Mouse (Mus musculus) kidney, embryonic 16.5 days (tissue): ENCODE data around the gene Vat1l. TPM values are rescaled to one million over a fixed set of nuclear protein-coding genes. Genes with fewer than 3 reads are reported as not detected.

Experiments
- ATAC-seq: fragments of 200-750 bp; cut with Nextera tagmentation; 2 replicates; pipeline ENCODE4 v1.8.0; 2017; ENCODE audit warnings: moderate TSS enrichment; ENCODE audit not compliant: low FRiP score, low TSS enrichment
- H3K27ac ChIP-seq: fragments of 300-500 bp; sonication (generic); 2 replicates; pipeline ENCODE4 v1.5.1; 2014; ENCODE audit warnings: low read length
- H3K27me3 ChIP-seq: fragments of 300-500 bp; sonication (generic); 2 replicates; pipeline ENCODE4 v1.6.1; 2014; ENCODE audit warnings: low read length, control low read depth, mixed read lengths; ENCODE audit not compliant: insufficient read depth
- H3K36me3 ChIP-seq: fragments of 300-500 bp; sonication (generic); 2 replicates; pipeline ENCODE4 v1.6.1; 2014; ENCODE audit warnings: low read length, control low read depth, mixed read lengths; ENCODE audit not compliant: insufficient read depth
- H3K4me1 ChIP-seq: fragments of 300-500 bp; sonication (generic); 2 replicates; pipeline ENCODE4 v1.6.1; 2014; ENCODE audit warnings: low read length, control low read depth, mixed read lengths; ENCODE audit not compliant: insufficient read depth
- H3K4me2 ChIP-seq: fragments of 300-500 bp; sonication (generic); replicated peaks from 2 replicates; pipeline ENCODE4 v1.6.1; 2014; ENCODE audit warnings: low read depth, low read length
- H3K4me3 ChIP-seq: fragments of 300-500 bp; sonication (generic); 2 replicates; pipeline ENCODE4 v1.5.1; 2014; ENCODE audit warnings: mild to moderate bottlenecking, low read length
- H3K9ac ChIP-seq: fragments of 300-500 bp; sonication (generic); replicated peaks from 2 replicates; pipeline ENCODE4 v1.6.1; 2014; ENCODE audit warnings: low read length
- H3K9me3 ChIP-seq: fragments of 300-500 bp; sonication (generic); 2 replicates; pipeline ENCODE4 v1.6.1; 2016; ENCODE audit warnings: low read length, control low read depth
- WGBS: fragments of 180-500 bp; shearing (Covaris S2); extraction: QIAGEN DNeasy Blood & Tissue Kit; methylation state at CpG from one replicate; pipeline ENCODE4 v1.1.7; 2014; 5-methylcytosine and 5-hydroxymethylcytosine counted together
- polyA plus RNA-seq: library from polyadenylated mRNA; unstranded; fragments of >200 nt; fragmentation: Nextera tagmentation; extraction: Ambion mirVana; gene quantifications from 2 replicates; pipeline ENCODE4 v1.2.1, GENCODE M21; 2015

Vat1l gene
- polyA plus RNA-seq, 1 experiment from 2014 or later: 4.1 TPM

- no peak within 1 kb of the TSS for H3K4me3 ChIP-seq
These were observed 212.4 kb downstream of the Vat1l start, which contains the start of gene Clec3a for GRCm38 (mm10) chr8:114417786-114418185. TSS of gene Clec3a (plus strand) at chr8:114418086.

DNA sequence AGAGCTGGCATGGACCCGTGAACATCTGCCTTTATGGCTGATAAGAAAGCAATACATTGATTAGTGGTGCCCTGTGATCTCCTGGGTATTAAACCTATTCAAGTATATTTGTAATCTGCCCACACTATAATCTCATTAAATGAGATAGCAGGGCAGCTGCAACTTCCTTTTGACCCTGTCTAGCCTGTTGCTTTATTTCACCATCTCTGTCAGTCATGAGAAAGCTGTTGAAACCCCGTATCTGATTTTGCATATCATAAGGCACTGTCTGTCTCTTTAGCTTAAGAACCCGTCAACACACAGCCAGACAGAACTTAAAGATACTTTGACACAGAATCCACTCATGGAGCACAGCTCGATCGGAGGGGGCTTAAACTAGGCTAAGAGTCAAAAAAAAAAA, 213.1 kb downstream of the Vat1l start:
- H3K27ac ChIP-seq: no peak overlapping the region
- no peaks in the 10 kb centered on the region for H3K27me3 ChIP-seq
- H3K9me3 ChIP-seq: no peaks in the 10 kb centered on the region
- H3K4me3 ChIP-seq: no peak overlapping the region
- 69% methylated on average over 5 of the region's 5 CpGs for whole genome bisulfite sequencing
- H3K36me3 ChIP-seq: no peaks in the 10 kb centered on the region
- no peak overlapping the region for H3K4me2 ChIP-seq
- H3K4me1 ChIP-seq: no peaks in the 10 kb centered on the region
- no peak overlapping the region for H3K9ac ChIP-seq
- ATAC-seq: no peak

More at GRCm38 (mm10) chr8:114417786-114418185, 212.4 kb downstream of the Vat1l start, which contains the start of gene Clec3a:
- H3K27ac ChIP-seq: no peak within 1 kb of the TSS
- WGBS: 75% methylated on average over 8 of the region's 8 CpGs
- H3K9ac ChIP-seq: no peak within 1 kb of the TSS
- no peaks in the 10 kb centered on the region for H3K36me3 ChIP-seq
- no peak within 1 kb of the TSS for H3K4me2 ChIP-seq
- H3K27me3 ChIP-seq: no peaks in the 10 kb centered on the region
- H3K9me3 ChIP-seq: no peaks in the 10 kb centered on the region
- no peak for ATAC-seq
- H3K4me1 ChIP-seq: no peaks in the 10 kb centered on the region

DNA sequence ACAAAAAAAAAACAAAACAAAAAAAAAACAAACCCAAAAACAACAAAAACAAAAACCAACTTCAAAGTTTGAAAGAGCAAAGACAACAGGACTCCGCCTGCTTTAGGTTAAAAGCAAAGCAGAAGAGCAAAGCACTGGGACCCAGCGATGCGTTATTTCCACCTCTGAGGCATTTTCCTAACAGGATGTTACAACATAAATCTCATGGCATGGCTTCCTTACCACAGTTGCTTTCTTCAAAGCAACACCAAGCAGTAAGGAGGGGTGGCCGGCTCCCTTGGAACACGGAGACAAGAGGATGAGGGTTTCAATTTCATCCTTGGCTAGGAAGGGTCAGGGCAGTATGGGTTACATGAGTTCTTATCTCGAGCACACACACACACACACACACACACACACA, 213.5 kb downstream of the Vat1l start:
- no peaks in the 10 kb centered on the region for H3K4me1 ChIP-seq
- H3K27me3 ChIP-seq: no peaks in the 10 kb centered on the region
- no peaks in the 10 kb centered on the region for H3K9me3 ChIP-seq
- H3K36me3 ChIP-seq: no peaks in the 10 kb centered on the region
- H3K4me3 ChIP-seq: no peak overlapping the region
- H3K9ac ChIP-seq: no peak overlapping the region
- H3K4me2 ChIP-seq: no peak overlapping the region
- no peak for ATAC-seq
- no peak overlapping the region for H3K27ac ChIP-seq
- WGBS: 26% methylated on average over 6 of the region's 6 CpGs

- H3K4me1 ChIP-seq: no peaks in the 10 kb centered on the region
- H3K9me3 ChIP-seq: no peaks in the 10 kb centered on the region
- no peak overlapping the region for H3K27ac ChIP-seq
- 69% methylated on average over 4 of the region's 4 CpGs for WGBS
- no peaks in the 10 kb centered on the region for H3K36me3 ChIP-seq
- no peak for ATAC-seq
- H3K27me3 ChIP-seq: no peaks in the 10 kb centered on the region
- no peak overlapping the region for H3K4me2 ChIP-seq
- H3K9ac ChIP-seq: no peak overlapping the region
- H3K4me3 ChIP-seq: no peak overlapping the region
These were observed 216.1 kb downstream of the Vat1l start for GRCm38 (mm10) chr8:114421544-114421943.

Other genes starting within 250 kb of the Vat1l start
- 16.9 and 18.2 TPM in 2 replicates for gene Nudt7, start 72.1 kb upstream of the Vat1l start, polyA plus RNA-seq
- gene Clec3a, start 212.5 kb downstream of the Vat1l start, polyA plus RNA-seq: not detected in 2 replicates
- 19.7 and 20.2 TPM in 2 replicates for gene Wwox, start 234.0 kb downstream of the Vat1l start, polyA plus RNA-seq